Mouse (Mus musculus) limb, embryonic 12.5 days (tissue): Measurements from ENCODE around the gene Olfr1394. TPM values are rescaled to one million over a fixed set of nuclear protein-coding genes. Genes with fewer than 3 reads are reported as not detected.

Source experiments
- ATAC-seq: fragments of 200-750 bp; cut with Nextera tagmentation; 2 replicates; pipeline ENCODE4 v1.8.0; 2017; ENCODE audit warnings: low read depth, moderate TSS enrichment; ENCODE audit not compliant: insufficient number of reproducible peaks, insufficient read depth, low FRiP score, low TSS enrichment
- H3K27ac ChIP-seq: fragments of 300-500 bp; sonication (generic); 2 replicates; pipeline ENCODE4 v1.5.1; 2016; ENCODE audit warnings: mild to moderate bottlenecking, moderate library complexity
- H3K27me3 ChIP-seq: fragments of 300-500 bp; sonication (generic); 2 replicates; pipeline ENCODE4 v1.6.1; 2016; ENCODE audit warnings: mild to moderate bottlenecking, moderate library complexity
- H3K36me3 ChIP-seq: fragments of 300-500 bp; sonication (generic); 2 replicates; pipeline ENCODE4 v1.6.1; 2016; ENCODE audit warnings: mild to moderate bottlenecking, moderate library complexity
- H3K4me1 ChIP-seq: fragments of 300-500 bp; sonication (generic); replicated peaks from 2 replicates; pipeline ENCODE4 v1.6.1; 2016
- H3K4me2 ChIP-seq: fragments of 300-500 bp; sonication (generic); 2 replicates; pipeline ENCODE4 v1.6.1; 2016; ENCODE audit warnings: mild to moderate bottlenecking, moderate library complexity
- H3K4me3 ChIP-seq: fragments of 300-500 bp; sonication (generic); replicated peaks from 2 replicates; pipeline ENCODE4 v1.5.1; 2016; ENCODE audit warnings: mild to moderate bottlenecking
- H3K9ac ChIP-seq: fragments of 300-500 bp; sonication (generic); replicated peaks from 2 replicates; pipeline ENCODE4 v1.6.1; 2016; ENCODE audit warnings: mild to moderate bottlenecking, moderate library complexity
- H3K9me3 ChIP-seq: fragments of 300-500 bp; sonication (generic); 2 replicates; pipeline ENCODE4 v1.6.1; 2016; ENCODE audit warnings: mild to moderate bottlenecking, moderate library complexity
- WGBS: fragments of 180-500 bp; shearing (Covaris S2); methylation state at CpG from one replicate; pipeline ENCODE4 v1.1.7; 2016; 5-methylcytosine and 5-hydroxymethylcytosine counted together
- polyA plus RNA-seq: library from polyadenylated mRNA; unstranded; fragments of >200 nt; fragmentation: Nextera tagmentation; extraction: Ambion mirVana; gene quantifications from 2 replicates; pipeline ENCODE4 v1.2.1, GENCODE M21; 2016

Olfr1394 gene
- polyA plus RNA-seq: not detected in 2 replicates

DNA sequence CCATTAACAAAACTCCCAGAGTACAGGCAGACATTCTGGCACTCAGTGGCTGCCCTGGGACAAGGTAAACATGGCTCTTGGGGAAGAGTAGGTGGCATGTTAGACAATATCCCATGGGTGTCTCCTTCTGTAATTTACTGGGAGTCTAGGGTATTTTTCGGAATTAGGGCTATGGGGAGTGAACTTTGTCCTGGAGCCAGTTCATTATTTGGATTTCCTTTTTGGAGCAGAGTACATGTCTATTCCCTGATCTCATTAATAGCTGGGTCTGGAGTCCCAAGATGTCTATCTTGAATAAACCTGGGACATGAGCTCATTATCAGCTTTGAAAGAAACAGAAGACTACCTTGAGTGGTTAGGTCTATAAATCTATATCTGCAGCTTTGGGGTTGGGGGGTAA lies at the start of gene Olfr1394:
TSS of gene Olfr1394 (plus strand) at position 301 of the 400 bp plus-strand sequence.
- no peak within 1 kb of the TSS for H3K4me2 ChIP-seq
- H3K36me3 ChIP-seq: no peaks in the 10 kb centered on the region
- ATAC-seq: no peak
- H3K4me1 ChIP-seq: no peaks in the 10 kb centered on the region
- H3K27me3 ChIP-seq: no peaks in the 10 kb centered on the region
- no peak within 1 kb of the TSS for H3K4me3 ChIP-seq
- 79% methylated on average over 1 of the region's 1 CpGs for WGBS
- no peak within 1 kb of the TSS for H3K9ac ChIP-seq
- H3K27ac ChIP-seq: no peak within 1 kb of the TSS
- no peaks in the 10 kb centered on the region for H3K9me3 ChIP-seq

GRCm38 (mm10) chr11:49105752-49106151 lies 48.4 kb upstream of the Olfr1394 start:
- Histone ChIP-seq H3K4me2 (no peak overlapping the region), H3K4me1 (no peaks in the 10 kb centered on the region), H3K9me3 (no peaks in the 10 kb centered on the region), H3K27me3 (no peaks in the 10 kb centered on the region), H3K4me3 (no peak overlapping the region), H3K9ac (no peak overlapping the region), H3K27ac (no peak overlapping the region), H3K36me3 (no peaks in the 10 kb centered on the region)
- 76% methylated on average over 1 of the region's 1 CpGs for WGBS
- ATAC-seq: no peak

GRCm38 (mm10) chr11:49107650-49108537 lies 46.3 kb upstream of the Olfr1394 start:
- 52% methylated on average over 10 of the region's 10 CpGs for WGBS
- Histone ChIP-seq H3K4me3 (no peak overlapping the region), H3K9ac (no peak overlapping the region), H3K4me2 (no peak overlapping the region), H3K36me3 (no peaks in the 10 kb centered on the region), H3K9me3 (no peaks in the 10 kb centered on the region), H3K27me3 (no peaks in the 10 kb centered on the region), H3K4me1 (no peaks in the 10 kb centered on the region), H3K27ac (no peak overlapping the region)
- ATAC-seq: no peak

DNA sequence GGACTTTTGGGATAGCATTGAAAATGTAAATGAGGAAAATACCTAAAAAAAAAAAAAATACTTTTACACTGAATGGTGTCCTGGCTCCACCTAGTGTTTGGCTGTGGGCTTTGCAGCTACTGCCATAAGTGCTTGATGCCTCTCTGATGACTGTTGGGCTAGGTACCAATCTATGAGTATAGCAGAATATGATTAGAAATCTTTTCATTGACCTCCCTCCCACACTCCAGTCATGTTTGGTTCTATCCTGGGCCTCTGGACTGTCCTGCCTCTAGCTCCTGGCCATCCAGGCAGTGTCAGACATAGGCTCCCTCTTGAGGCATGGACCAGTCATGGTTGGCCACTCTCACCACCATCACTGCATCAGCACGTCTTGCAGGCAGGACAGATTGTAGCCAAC lies 45.3 kb upstream of the Olfr1394 start:
- H3K27me3 ChIP-seq: no peaks in the 10 kb centered on the region
- H3K27ac ChIP-seq: no peak overlapping the region
- no peaks in the 10 kb centered on the region for H3K36me3 ChIP-seq
- H3K4me3 ChIP-seq: no peak overlapping the region
- H3K9me3 ChIP-seq: no peaks in the 10 kb centered on the region
- no peak overlapping the region for H3K9ac ChIP-seq
- no peak overlapping the region for H3K4me2 ChIP-seq
- no peaks in the 10 kb centered on the region for H3K4me1 ChIP-seq
- 45% methylated on average over 1 of the region's 1 CpGs for WGBS
- ATAC-seq: no peak

- no peak for ATAC-seq
- Histone ChIP-seq H3K4me2 (no peak overlapping the region), H3K27me3 (no peaks in the 10 kb centered on the region), H3K4me1 (no peaks in the 10 kb centered on the region), H3K9ac (no peak overlapping the region), H3K36me3 (no peaks in the 10 kb centered on the region), H3K27ac (no peak overlapping the region), H3K9me3 (no peaks in the 10 kb centered on the region), H3K4me3 (no peak overlapping the region)
- WGBS: 66% methylated on average over 1 of the region's 1 CpGs
Observed at GRCm38 (mm10) chr11:49111000-49111399, 43.2 kb upstream of the Olfr1394 start.

DNA sequence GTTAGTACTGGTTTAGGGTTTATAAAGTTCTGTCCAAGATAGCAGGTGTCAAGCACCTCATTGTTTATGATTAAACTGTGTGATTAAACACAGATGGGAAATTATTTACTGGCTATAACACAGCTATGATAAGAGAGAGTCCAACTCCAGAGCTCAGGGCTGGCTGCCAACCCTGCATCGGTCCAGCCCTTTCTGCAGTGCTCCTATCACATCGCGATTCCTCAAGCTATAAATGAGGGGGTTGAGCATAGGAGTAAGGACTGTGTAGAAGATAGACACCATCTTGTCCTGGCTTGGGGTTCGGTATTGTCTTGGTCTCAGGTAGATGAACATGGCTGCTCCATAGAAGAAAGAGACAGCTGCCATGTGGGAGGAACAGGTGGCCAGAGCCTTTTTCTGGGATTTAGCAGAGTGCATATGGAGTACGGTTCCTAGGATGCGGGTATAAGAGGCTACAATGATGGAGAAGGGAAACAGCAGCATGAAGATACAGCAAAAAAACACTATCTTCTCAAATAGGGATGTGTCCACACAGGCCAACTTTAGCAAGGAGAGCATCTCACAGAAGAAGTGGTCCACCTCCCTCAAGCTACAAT lies 41.5 kb upstream of the Olfr1394 start:
- H3K27ac ChIP-seq: no peak overlapping the region
- no peaks in the 10 kb centered on the region for H3K9me3 ChIP-seq
- ATAC-seq: no peak
- no peaks in the 10 kb centered on the region for H3K27me3 ChIP-seq
- H3K36me3 ChIP-seq: no peaks in the 10 kb centered on the region
- H3K4me3 ChIP-seq: no peak overlapping the region
- H3K4me2 ChIP-seq: no peak overlapping the region
- H3K4me1 ChIP-seq: no peaks in the 10 kb centered on the region
- H3K9ac ChIP-seq: no peak overlapping the region
- 84% methylated on average over 6 of the region's 6 CpGs for WGBS

DNA sequence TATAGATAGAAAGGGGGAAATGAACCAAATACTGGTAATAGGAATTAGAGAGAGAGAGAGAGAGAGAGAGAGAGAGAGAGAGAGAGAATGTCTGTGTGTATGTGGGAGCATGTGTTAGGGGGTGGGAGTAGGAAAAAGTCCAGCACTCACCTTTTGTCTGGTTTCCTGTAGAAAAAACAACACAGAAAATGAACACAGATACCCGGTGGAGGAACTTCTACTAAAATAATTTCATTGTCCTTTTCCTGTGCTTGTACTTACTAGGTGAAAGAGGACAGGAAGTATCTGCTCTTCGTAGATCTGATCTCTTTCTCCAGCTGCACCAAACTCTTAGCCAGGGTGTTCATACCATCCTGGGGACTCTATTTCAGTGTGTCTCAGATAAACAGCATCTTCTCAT lies 40.0 kb upstream of the Olfr1394 start:
- Histone ChIP-seq H3K4me2 (no peak overlapping the region), H3K9ac (no peak overlapping the region), H3K27me3 (no peaks in the 10 kb centered on the region), H3K4me3 (no peak overlapping the region), H3K9me3 (no peaks in the 10 kb centered on the region), H3K27ac (no peak overlapping the region), H3K4me1 (no peaks in the 10 kb centered on the region), H3K36me3 (no peaks in the 10 kb centered on the region)
- 66% methylated on average over 2 of the region's 2 CpGs for WGBS
- ATAC-seq: no peak

DNA sequence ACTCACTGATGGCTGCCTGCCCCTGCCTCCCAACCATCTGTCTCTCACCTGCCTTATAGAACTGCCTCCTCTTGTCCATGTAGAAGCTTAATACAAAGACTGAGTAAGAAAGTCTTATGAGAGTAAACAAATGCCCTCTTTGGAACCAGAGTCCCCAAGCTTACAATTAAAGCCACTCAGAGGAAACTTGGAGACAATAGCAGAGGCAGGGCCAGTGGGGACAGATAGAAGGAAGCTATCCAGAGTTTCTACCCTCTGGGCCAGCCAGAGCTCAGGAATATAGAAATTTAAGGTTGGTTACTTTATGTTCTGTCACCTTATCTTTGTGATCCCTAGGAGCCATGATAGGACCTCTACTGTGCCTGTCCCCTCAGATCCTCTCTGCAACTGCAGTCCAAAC lies 39.4 kb upstream of the Olfr1394 start, which contains the start of gene Olfr1396:
TSS of gene Olfr1396 (minus strand) at position 101 of the 400 bp plus-strand sequence.
- no peak within 1 kb of the TSS for H3K27ac ChIP-seq
- H3K4me1 ChIP-seq: no peaks in the 10 kb centered on the region
- H3K9ac ChIP-seq: no peak within 1 kb of the TSS
- H3K36me3 ChIP-seq: no peaks in the 10 kb centered on the region
- no peaks in the 10 kb centered on the region for H3K9me3 ChIP-seq
- no peak for ATAC-seq
- H3K4me2 ChIP-seq: no peak within 1 kb of the TSS
- H3K4me3 ChIP-seq: no peak within 1 kb of the TSS
- no peaks in the 10 kb centered on the region for H3K27me3 ChIP-seq

- ATAC-seq: no peak
- H3K36me3 ChIP-seq: no peaks in the 10 kb centered on the region
- no peak overlapping the region for H3K4me2 ChIP-seq
- no peaks in the 10 kb centered on the region for H3K9me3 ChIP-seq
- no peak overlapping the region for H3K9ac ChIP-seq
- no peaks in the 10 kb centered on the region for H3K4me1 ChIP-seq
- no peaks in the 10 kb centered on the region for H3K27me3 ChIP-seq
- 86% methylated on average over 3 of the region's 3 CpGs for whole genome bisulfite sequencing
- no peak overlapping the region for H3K4me3 ChIP-seq
- no peak overlapping the region for H3K27ac ChIP-seq
Observed at GRCm38 (mm10) chr11:49119635-49120034, 34.5 kb upstream of the Olfr1394 start.

GRCm38 (mm10) chr11:49124169-49124568 lies 30.0 kb upstream of the Olfr1394 start:
- no peak overlapping the region for H3K27ac ChIP-seq
- no peak overlapping the region for H3K9ac ChIP-seq
- no peak overlapping the region for H3K4me2 ChIP-seq
- ATAC-seq: no peak
- H3K27me3 ChIP-seq: no peaks in the 10 kb centered on the region
- no peaks in the 10 kb centered on the region for H3K36me3 ChIP-seq
- 87% methylated on average over 2 of the region's 2 CpGs for WGBS
- H3K9me3 ChIP-seq: no peaks in the 10 kb centered on the region
- no peaks in the 10 kb centered on the region for H3K4me1 ChIP-seq
- no peak overlapping the region for H3K4me3 ChIP-seq

- 90% methylated on average over 6 of the region's 6 CpGs for WGBS
- no peaks in the 10 kb centered on the region for H3K4me1 ChIP-seq
- H3K4me2 ChIP-seq: no peak within 1 kb of the TSS
- no peak within 1 kb of the TSS for H3K9ac ChIP-seq
- no peak within 1 kb of the TSS for H3K27ac ChIP-seq
- H3K27me3 ChIP-seq: no peaks in the 10 kb centered on the region
- ATAC-seq: no peak
- H3K36me3 ChIP-seq: no peaks in the 10 kb centered on the region
- H3K9me3 ChIP-seq: no peaks in the 10 kb centered on the region
- no peak within 1 kb of the TSS for H3K4me3 ChIP-seq
Observed at GRCm38 (mm10) chr11:49141974-49142373, 12.2 kb upstream of the Olfr1394 start, which contains the start of gene Olfr1395. Gene Olfr1395 (plus strand): TSS chr11:49142274.
